Mouse (Mus musculus) c-Kit-positive CD71-negative TER-119-negative erythroid progenitor cells, embryonic 14.5 days (primary cell): Measurements from ENCODE around the gene Gnat2.

Source experiments
- DNase-seq: peaks from one replicate; pipeline ENCODE4 v3.0.0-alpha.2; 2013; ENCODE audit warnings: low read depth

Gene Gnat2

GRCm38 (mm10) chr3:108117465-108117864 is 24.9 kb downstream of the Gnat2 start:
- no peak for DNase-seq

GRCm38 (mm10) chr3:108121101-108121500 is 28.5 kb downstream of the Gnat2 start:
- DNase-seq: no peak

GRCm38 (mm10) chr3:108123242-108123641 is 30.7 kb downstream of the Gnat2 start:
- DNase-seq: no peak

GRCm38 (mm10) chr3:108124131-108124530 is 31.5 kb downstream of the Gnat2 start:
- DNase-seq: no peak

GRCm38 (mm10) chr3:108126327-108126726 is 33.7 kb downstream of the Gnat2 start:
- no peak for DNase-seq

- DNase-seq: no peak
Measured at GRCm38 (mm10) chr3:108128520-108128919, 35.9 kb downstream of the Gnat2 start.

GRCm38 (mm10) chr3:108129367-108129766 is 36.8 kb downstream of the Gnat2 start:
- DNase-seq: no peak

- no peak for DNase-seq
Measured at GRCm38 (mm10) chr3:108129804-108130203, 37.2 kb downstream of the Gnat2 start.

GRCm38 (mm10) chr3:108131216-108131615 is 38.6 kb downstream of the Gnat2 start:
- no peak for DNase-seq

- no peak for DNase-seq
Measured at GRCm38 (mm10) chr3:108131821-108132220, 39.2 kb downstream of the Gnat2 start.

- no peak for DNase-seq
Measured at GRCm38 (mm10) chr3:108132484-108132883, 39.9 kb downstream of the Gnat2 start.

GRCm38 (mm10) chr3:108134701-108135100 is 42.1 kb downstream of the Gnat2 start:
- no peak for DNase-seq

- no peak for DNase-seq
Measured at GRCm38 (mm10) chr3:108139113-108139512, 46.5 kb downstream of the Gnat2 start.

- DNase-seq: no peak
Measured at GRCm38 (mm10) chr3:108140786-108141185, 48.2 kb downstream of the Gnat2 start.

GRCm38 (mm10) chr3:108145534-108146445 is 53.2 kb downstream of the Gnat2 start, which contains the start of gene Gnai3:
TSS of gene Gnai3 (minus strand) at chr3:108146146.
- peak; percentile 87 for DNase-seq

- no peak for DNase-seq
Measured at GRCm38 (mm10) chr3:108146671-108147070, 54.1 kb downstream of the Gnat2 start.

- peak; percentile 92 for DNase-seq
Measured at GRCm38 (mm10) chr3:108147386-108148235, 55.0 kb downstream of the Gnat2 start.
